Mouse (Mus musculus) bone marrow, adult 2 months (tissue): ENCODE measurements around the gene Gm867. TPM values are rescaled to one million over a fixed set of nuclear protein-coding genes. Genes with fewer than 3 reads are reported as not detected.

Experiments
- H3K27ac ChIP-seq: fragments of 200-500 bp; 2 replicates; pipeline ENCODE4 v1.5.1; 2012; ENCODE audit warnings: low read depth, mild to moderate bottlenecking, control low read depth, inconsistent platforms, low read length; ENCODE audit not compliant: control insufficient read depth, poor library complexity, insufficient read depth
- H3K4me1 ChIP-seq: fragments of 200-500 bp; 2 replicates; pipeline ENCODE4 v1.6.1; 2011; ENCODE audit warnings: low read length; ENCODE audit not compliant: control insufficient read depth, insufficient read depth
- H3K4me3 ChIP-seq: fragments of 200-500 bp; replicated peaks from 2 replicates; pipeline ENCODE3; 2011; ENCODE audit warnings: mild to moderate bottlenecking, low read depth, low read length, control low read depth; ENCODE audit not compliant: control insufficient read depth
- CTCF ChIP-seq: fragments of 200-500 bp; IDR thresholded peaks from 2 replicates; pipeline ENCODE4 v1.5.1; 2011; ENCODE audit warnings: low read length, control low read depth; ENCODE audit not compliant: control insufficient read depth, insufficient read depth
- POLR2A ChIP-seq: fragments of 200-500 bp; IDR thresholded peaks from 2 replicates; pipeline ENCODE4 v1.6.1; 2011; ENCODE audit warnings: low read depth, mild to moderate bottlenecking, control low read depth, low read length, borderline replicate concordance; ENCODE audit not compliant: control insufficient read depth
- WGBS: fragments of 180-500 bp; shearing (Covaris S2); methylation state at CpG from one replicate; pipeline ENCODE4 v1.1.7; 2018; 5-methylcytosine and 5-hydroxymethylcytosine counted together
- polyA plus RNA-seq: library from polyadenylated mRNA; stranded (reverse); fragments of >200 nt; gene quantifications from 2 replicates; pipeline ENCODE4 v1.2.4, GENCODE M21; 2011; ENCODE audit warnings: low replicate concordance; ENCODE audit not compliant: missing spikeins, insufficient read depth, insufficient read length

The Gm867 gene
- polyA plus RNA-seq, 1 experiment, result 35.4 TPM

GRCm38 (mm10) chr10:75916840-75917239 is 23.6 kb downstream of the Gm867 start:
- no peak for TF ChIP-seq POLR2A
- no peak for TF ChIP-seq CTCF
- WGBS, result 84% methylated on average over 8 of the region's 8 CpGs
- Histone ChIP-seq H3K4me1 (no peaks in the 10 kb centered on the region; the same call in 1 of the 2 replicates), H3K27ac (no peak overlapping the region), H3K4me3 (no peak overlapping the region)

DNA sequence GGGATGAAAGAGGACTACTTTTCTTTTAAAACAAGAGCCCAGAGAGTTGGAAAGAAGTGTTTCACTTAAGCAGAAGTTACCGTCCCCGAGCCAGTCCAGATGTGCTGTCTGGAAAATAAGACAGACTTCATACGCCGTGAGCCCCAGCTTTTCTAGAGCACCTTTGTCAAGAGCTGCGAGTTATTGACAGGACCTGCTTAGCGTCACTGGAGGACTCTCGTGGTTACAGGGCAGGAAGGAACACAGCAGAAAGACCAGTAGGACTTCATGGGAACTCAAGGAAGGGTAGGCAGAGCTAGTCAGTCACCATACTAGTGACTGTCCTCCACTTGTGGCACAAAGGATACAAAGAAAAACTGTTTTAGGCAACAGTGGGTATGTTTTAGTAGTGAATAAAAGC is 24.9 kb downstream of the Gm867 start:
- no peak for TF ChIP-seq POLR2A
- TF ChIP-seq CTCF, result no peak
- no peak overlapping the region for H3K27ac ChIP-seq
- 75% methylated on average over 7 of the region's 7 CpGs for WGBS
- H3K4me3 ChIP-seq, result no peak overlapping the region
- no peaks in the 10 kb centered on the region for H3K4me1 ChIP-seq

GRCm38 (mm10) chr10:75913013-75913589 is 27.4 kb downstream of the Gm867 start:
- TF ChIP-seq POLR2A (no peak), CTCF (no peak)
- 42% methylated on average over 6 of the region's 6 CpGs for WGBS
- Histone ChIP-seq H3K4me3 (no peak overlapping the region), H3K27ac (no peak overlapping the region), H3K4me1 (no peaks in the 10 kb centered on the region)

DNA sequence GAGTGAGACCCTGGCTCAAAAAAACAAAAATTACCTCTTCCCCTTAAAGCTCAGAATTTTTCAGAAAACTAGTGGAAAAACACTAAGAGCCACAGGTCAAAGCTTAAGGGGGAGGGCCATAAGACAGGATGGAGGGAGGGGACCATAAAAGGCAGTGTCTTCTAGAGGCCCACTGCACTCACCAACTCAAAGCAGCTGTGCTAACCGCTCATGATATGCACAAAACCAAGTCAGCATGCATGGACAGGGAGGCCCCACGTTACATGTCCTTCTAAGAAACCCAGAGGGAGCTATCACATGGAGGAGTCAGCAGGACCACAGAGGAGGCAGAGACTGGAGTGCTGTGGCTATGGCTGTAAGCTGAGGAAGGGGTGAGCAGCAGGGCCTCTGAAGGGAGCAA is 29.8 kb downstream of the Gm867 start:
- TF ChIP-seq CTCF (no peak), POLR2A (no peak)
- no peak overlapping the region for H3K27ac ChIP-seq
- H3K4me1 ChIP-seq, result no peaks in the 10 kb centered on the region
- WGBS, result 91% methylated on average over 2 of the region's 2 CpGs
- no peak overlapping the region for H3K4me3 ChIP-seq

DNA sequence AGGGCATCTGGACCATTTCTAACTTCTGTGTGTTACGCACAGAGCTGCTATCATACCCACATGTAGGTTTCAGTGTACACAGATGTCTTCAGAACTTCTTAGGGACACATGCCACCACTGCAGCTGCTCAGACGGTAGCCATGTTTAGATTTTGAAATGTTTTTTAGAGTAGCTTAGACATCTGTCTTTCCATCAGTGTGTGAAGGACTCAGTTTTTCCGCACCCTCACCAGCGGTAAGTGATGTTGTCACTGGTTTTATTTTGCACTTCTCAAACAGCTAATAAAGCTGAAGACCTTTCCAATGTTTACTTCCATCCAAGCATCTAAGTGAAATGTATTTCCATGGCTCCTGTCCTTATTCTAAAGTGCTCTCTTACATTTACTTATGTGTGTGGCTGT is 33.6 kb downstream of the Gm867 start:
- TF ChIP-seq CTCF (no peak), POLR2A (no peak)
- no peak overlapping the region for H3K4me3 ChIP-seq
- 94% methylated on average over 4 of the region's 4 CpGs for WGBS
- no peaks in the 10 kb centered on the region for H3K4me1 ChIP-seq
- no peak overlapping the region for H3K27ac ChIP-seq

DNA sequence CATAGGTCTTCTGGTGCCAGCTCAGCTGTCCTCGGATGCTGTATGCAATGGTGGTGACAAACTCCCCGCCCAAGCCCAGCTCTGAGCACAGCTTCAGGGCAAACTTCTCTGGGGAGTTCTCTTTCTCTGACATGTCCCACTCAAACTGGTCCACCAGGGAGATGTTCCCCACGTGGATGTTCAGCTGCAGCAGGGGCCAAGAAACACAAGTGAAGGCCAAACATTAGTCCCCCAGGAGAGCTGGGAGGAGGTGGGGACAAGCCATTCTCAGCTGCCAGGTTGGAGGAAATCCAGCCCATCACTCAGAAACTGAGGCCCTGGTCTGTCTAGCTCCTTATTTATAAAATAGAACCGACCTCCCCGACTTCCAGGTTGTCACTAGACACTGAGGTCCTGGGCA is 36.1 kb downstream of the Gm867 start:
- H3K27ac ChIP-seq, result no peak overlapping the region
- no peaks in the 10 kb centered on the region for H3K4me1 ChIP-seq
- 87% methylated on average over 5 of the region's 5 CpGs for WGBS
- H3K4me3 ChIP-seq, result no peak overlapping the region
- TF ChIP-seq CTCF (no peak), POLR2A (no peak)

DNA sequence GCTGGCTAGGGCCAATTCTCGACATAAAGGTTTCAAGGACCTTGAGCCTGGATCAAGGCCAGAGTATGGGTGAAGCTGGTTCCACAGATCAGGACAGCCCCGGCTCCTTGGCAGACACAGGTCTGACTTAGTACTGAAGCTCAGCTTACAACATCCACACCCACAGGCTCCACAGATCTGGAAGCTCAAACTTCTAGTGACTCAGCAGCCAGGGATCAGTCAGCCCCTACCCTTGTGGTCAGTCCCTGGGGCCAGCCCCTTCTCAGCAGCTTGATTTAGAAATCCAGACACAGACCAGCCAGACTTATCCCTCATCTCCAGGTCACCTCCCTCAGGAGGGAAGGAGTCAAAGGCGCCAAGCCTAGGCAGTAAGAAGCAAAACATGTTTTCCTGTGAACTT is 41.6 kb downstream of the Gm867 start:
- 81% methylated on average over 3 of the region's 3 CpGs for WGBS
- TF ChIP-seq POLR2A (no peak), CTCF (no peak)
- Histone ChIP-seq H3K4me1 (0 out of 2 replicates have a peak, but pooled peaks cover under 1% of the 10 kb centered on the region), H3K4me3 (no peak overlapping the region), H3K27ac (no peak overlapping the region)

DNA sequence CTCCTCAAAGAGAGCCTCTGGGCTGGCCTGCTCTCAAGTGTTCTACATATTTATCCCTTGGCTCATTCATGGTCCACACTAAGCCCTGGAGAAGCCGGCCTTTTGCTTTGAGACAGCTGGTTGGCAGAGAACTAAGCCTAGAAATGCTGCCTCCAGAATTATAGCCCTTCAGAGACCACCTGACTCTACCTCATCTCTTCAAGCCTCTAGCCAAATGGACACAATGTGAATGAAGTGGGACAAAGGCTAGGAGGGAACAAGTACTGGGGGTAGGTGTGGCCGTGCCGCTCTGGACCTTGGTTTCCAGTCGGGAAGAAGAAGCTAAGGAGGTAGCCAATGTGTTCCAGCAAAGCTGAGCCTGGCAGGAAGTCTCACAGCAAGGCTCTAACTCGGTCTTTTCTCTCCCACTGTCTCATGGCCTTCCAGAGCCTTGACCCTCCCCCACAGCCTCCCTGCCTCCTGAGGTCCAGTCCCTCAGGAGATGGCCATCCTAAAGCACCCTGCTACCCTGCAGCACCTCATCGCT is 42.4 kb downstream of the Gm867 start:
- 82% methylated on average over 6 of the region's 6 CpGs for WGBS
- Histone ChIP-seq H3K4me3 (no peak overlapping the region), H3K4me1 (peaks cover 1% of the 10 kb centered on the region; the same call in 1 of the 2 replicates), H3K27ac (no peak overlapping the region)
- TF ChIP-seq CTCF (no peak), POLR2A (no peak)

- WGBS, result 49% methylated on average over 6 of the region's 6 CpGs
- Histone ChIP-seq H3K4me1 (peaks cover 1% of the 10 kb centered on the region; the same call in 1 of the 2 replicates), H3K4me3 (no peak overlapping the region), H3K27ac (no peak overlapping the region)
- TF ChIP-seq POLR2A (no peak), CTCF (peak; percentile 79)
Observed at GRCm38 (mm10) chr10:75897373-75897772, 43.1 kb downstream of the Gm867 start.

- H3K27ac ChIP-seq, result no peak overlapping the region
- H3K4me3 ChIP-seq, result no peak overlapping the region
- no peak for TF ChIP-seq POLR2A
- TF ChIP-seq CTCF, result no peak
- H3K4me1 ChIP-seq, result peaks cover 1% of the 10 kb centered on the region; the same call in 1 of the 2 replicates
- 90% methylated on average over 1 of the region's 1 CpGs for WGBS
Observed at GRCm38 (mm10) chr10:75896208-75896607, 44.3 kb downstream of the Gm867 start.
